Mouse (Mus musculus) urinary bladder, postnatal 14 days (tissue): ENCODE data around the gene Clptm1l.

Experiments
- DNase-seq: peaks from one replicate; pipeline ENCODE4 v3.0.0; 2021; ENCODE audit warnings: low spot score

The Clptm1l gene

DNA sequence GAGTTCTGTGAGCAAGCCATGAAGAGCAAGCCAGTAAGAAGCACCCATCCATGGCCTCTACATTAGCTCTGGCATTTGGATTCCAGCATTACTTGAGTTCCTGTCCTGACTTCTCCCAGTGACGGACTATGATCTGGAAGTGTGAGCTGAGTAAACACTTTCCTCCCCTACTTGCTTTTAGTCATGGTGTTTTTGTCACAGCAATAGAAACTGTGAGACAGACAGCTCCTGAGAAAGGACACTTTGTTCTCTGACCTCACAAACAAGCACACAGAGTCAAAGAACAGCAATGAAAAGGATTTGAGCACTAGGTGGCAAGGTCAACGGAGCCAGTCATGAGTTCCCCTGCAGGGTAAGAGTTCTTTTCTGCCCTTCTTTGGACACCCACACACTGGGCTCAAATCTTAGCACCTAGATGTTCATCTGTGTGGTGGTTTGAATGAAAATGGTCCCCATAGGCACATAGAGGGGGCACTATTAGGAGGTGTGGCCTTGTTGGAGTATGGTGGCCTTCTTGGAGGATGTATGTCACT is 56.4 kb downstream of the Clptm1l start:
- no peak for DNase-seq
